ENCODE assay signal across 10 mouse cellular contexts in the genomic region with DNA sequence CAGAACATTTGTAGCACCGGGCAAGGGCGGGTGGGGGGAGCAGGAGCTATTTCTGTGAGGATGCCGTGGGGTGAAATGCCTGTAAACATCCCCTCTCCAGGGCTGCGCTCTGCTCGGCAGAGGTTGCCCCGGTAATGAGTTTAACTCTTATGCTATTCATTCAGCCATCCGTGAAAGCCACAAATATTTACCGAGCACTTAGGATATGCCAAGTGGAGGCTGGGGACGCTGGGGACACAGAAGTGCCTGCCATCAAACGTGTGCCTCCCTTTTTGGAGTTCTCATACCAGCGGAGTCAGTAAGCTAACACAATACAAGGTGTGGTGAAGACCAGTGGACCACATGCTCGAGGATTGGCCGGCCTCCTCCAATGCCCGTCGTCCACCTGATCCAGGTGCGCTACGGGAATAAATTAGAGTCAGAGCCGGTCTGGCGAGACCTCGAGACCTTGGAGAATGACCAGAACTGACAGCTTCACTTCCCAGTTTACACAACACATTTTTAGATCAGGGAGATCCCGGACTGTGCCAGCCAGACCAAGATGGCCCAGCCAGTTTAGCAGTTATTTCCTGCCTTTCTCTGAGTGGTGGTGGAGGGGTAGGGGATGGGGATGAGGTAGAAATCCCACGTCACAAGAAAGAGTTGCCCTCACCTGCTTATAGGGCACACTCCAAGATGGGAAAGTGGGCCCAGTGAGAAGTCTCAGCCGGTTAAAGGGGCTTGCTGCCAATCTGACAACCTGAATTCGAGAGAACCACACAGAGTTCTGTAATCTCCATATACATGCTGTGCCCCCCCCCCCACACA.
DNase-seq lines count a peak whose midpoint lies in the region; ATAC-seq and TF ChIP-seq lines count a peak whose summit lies in the region.
"Had no signal": no experiment of that assay in that cellular context is flagged by ENCODE, and none has a peak within 500 bp of the region (broad histone marks: within the 10 kb centered on the region; RNA-seq: fewer than 3 reads in every experiment).

No protein-coding gene starts in this region.

- peaks cover 24% of the 10 kb centered on the region; the same call in 1 of the 2 replicates for H3K27me3 ChIP-seq in midbrain, embryonic 14.5 days (ENCODE audit: control insufficient read depth, insufficient read depth, low read length)
- H3K27me3 ChIP-seq in midbrain, embryonic 13.5 days = peaks cover 62% of the 10 kb centered on the region
- 0 out of 2 replicates have a peak, but pooled peaks cover 5% of the 10 kb centered on the region for H3K27me3 ChIP-seq in hindbrain, embryonic 14.5 days (ENCODE audit: control insufficient read depth, insufficient read depth, low read length)
- H3K27me3 ChIP-seq in limb, embryonic 15.5 days = no peaks in the 10 kb centered on the region
- H3K27me3 ChIP-seq in myocyte (ENCODE audit: control insufficient read depth, insufficient read depth, insufficient read length) = no peaks in the 10 kb centered on the region
- H3K27me3 ChIP-seq: embryonic facial prominence, embryonic 12.5 days had no signal

- peak; percentile 51 for DNase-seq in midbrain, embryonic 14.5 days
- no peak for DNase-seq in hindbrain, embryonic 14.5 days (ENCODE audit: low spot score)
- DNase-seq in right cerebral cortex, adult 18-20 months = no peak
- no peak for DNase-seq in left cerebral cortex, adult 2 months (ENCODE audit: extremely low spot score in 1 of 2, low spot score in 2 of 2)

- no peak overlapping the region for H3ac ChIP-seq in myocyte (ENCODE audit: control insufficient read depth, insufficient read length)

- intact Hi-C loops in left cerebral cortex, adult 2 months (cut with DNase I) = loop anchor here (2.0 kb wide), 1 partner anchor 43 kb away; no protein-coding TSS in a partner anchor

- no peaks in the 10 kb centered on the region for H3K79me2 ChIP-seq in myocyte (ENCODE audit: control insufficient read depth, insufficient read depth)

- ATAC-seq in midbrain, embryonic 14.5 days (ENCODE audit: low FRiP score, low TSS enrichment) = no peak
- no peak for ATAC-seq in midbrain, embryonic 13.5 days
- ATAC-seq in hindbrain, embryonic 14.5 days (ENCODE audit: low FRiP score) = no peak
- ATAC-seq in limb, embryonic 15.5 days (ENCODE audit: insufficient number of reproducible peaks, low FRiP score, low TSS enrichment, low read depth) = no peak
- no peak for ATAC-seq in activated CD4-positive, CD25-positive, alpha-beta regulatory T cell, adult 4 months

- no peak for TF ChIP-seq CTCF in left cerebral cortex, adult 2 months (IDR thresholded peaks at IDR 0.05)

- H3K4me1 ChIP-seq in midbrain, embryonic 14.5 days (ENCODE audit: control insufficient read depth, insufficient read depth, low read length) = peaks cover 19% of the 10 kb centered on the region; the same call in 1 of the 2 replicates
- H3K4me1 ChIP-seq in midbrain, embryonic 13.5 days (replicated peaks) = peaks cover 31% of the 10 kb centered on the region
- peaks cover 20% of the 10 kb centered on the region for H3K4me1 ChIP-seq in hindbrain, embryonic 14.5 days (replicated peaks; ENCODE audit: control insufficient read depth, insufficient read depth, low read length)
- peaks cover 39% of the 10 kb centered on the region for H3K4me1 ChIP-seq in limb, embryonic 15.5 days

- TF ChIP-seq POLR2A in myocyte (IDR thresholded peaks at IDR 0.05; ENCODE audit: insufficient read length, low read depth) = no peak

- no peaks in the 10 kb centered on the region for H3K36me3 ChIP-seq in midbrain, embryonic 14.5 days (ENCODE audit: control insufficient read depth, insufficient read depth, low read length)
- no peaks in the 10 kb centered on the region for H3K36me3 ChIP-seq in midbrain, embryonic 13.5 days
- no peaks in the 10 kb centered on the region for H3K36me3 ChIP-seq in hindbrain, embryonic 14.5 days (replicated peaks; ENCODE audit: control insufficient read depth, insufficient read depth)
- H3K36me3 ChIP-seq in limb, embryonic 15.5 days = no peaks in the 10 kb centered on the region
- no peaks in the 10 kb centered on the region for H3K36me3 ChIP-seq in myocyte (ENCODE audit: control insufficient read depth, insufficient read depth)
- H3K36me3 ChIP-seq: embryonic facial prominence, embryonic 12.5 days; G1E had no signal

- no peak overlapping the region for H3K9ac ChIP-seq in midbrain, embryonic 14.5 days (replicated peaks; ENCODE audit: low read length)
- H3K9ac ChIP-seq in midbrain, embryonic 13.5 days (replicated peaks) = no peak overlapping the region
- H3K9ac ChIP-seq in hindbrain, embryonic 14.5 days = no peak overlapping the region
- no peak overlapping the region for H3K9ac ChIP-seq in limb, embryonic 15.5 days
- H3K9ac ChIP-seq: embryonic facial prominence, embryonic 12.5 days had no signal

- WGBS in midbrain, embryonic 14.5 days = 30% methylated on average over 24 of the region's 24 CpGs
- WGBS in midbrain, embryonic 13.5 days = 33% methylated on average over 24 of the region's 24 CpGs
- 26% methylated on average over 24 of the region's 24 CpGs for WGBS in hindbrain, embryonic 14.5 days
- 47% methylated on average over 24 of the region's 24 CpGs for WGBS in limb, embryonic 15.5 days

- no peak overlapping the region; the same call in 1 of the 2 replicates for H3K4me2 ChIP-seq in midbrain, embryonic 14.5 days (ENCODE audit: low read length)
- H3K4me2 ChIP-seq in midbrain, embryonic 13.5 days (replicated peaks) = no peak overlapping the region
- peak overlapping the region; percentile 62 for H3K4me2 ChIP-seq in hindbrain, embryonic 14.5 days (replicated peaks)
- no peak overlapping the region for H3K4me2 ChIP-seq in limb, embryonic 15.5 days
- no peak overlapping the region for H3K4me2 ChIP-seq in myocyte (ENCODE audit: low read depth)

- H3K9me3 ChIP-seq in midbrain, embryonic 14.5 days (ENCODE audit: control insufficient read depth, low read length) = no peaks in the 10 kb centered on the region
- H3K9me3 ChIP-seq in midbrain, embryonic 13.5 days = no peaks in the 10 kb centered on the region
- H3K9me3 ChIP-seq in hindbrain, embryonic 14.5 days (ENCODE audit: control insufficient read depth, low read length) = no peaks in the 10 kb centered on the region
- no peaks in the 10 kb centered on the region for H3K9me3 ChIP-seq in limb, embryonic 15.5 days
- H3K9me3 ChIP-seq: embryonic facial prominence, embryonic 12.5 days; G1E had no signal

- no peak overlapping the region for H3K4me3 ChIP-seq in midbrain, embryonic 14.5 days (replicated peaks; ENCODE audit: low read depth, low read length)
- H3K4me3 ChIP-seq in midbrain, embryonic 13.5 days (replicated peaks) = no peak overlapping the region
- no peak overlapping the region for H3K4me3 ChIP-seq in hindbrain, embryonic 14.5 days (replicated peaks; ENCODE audit: low read length)
- no peak overlapping the region for H3K4me3 ChIP-seq in limb, embryonic 15.5 days
- peak overlapping the region; percentile 38 for H3K4me3 ChIP-seq in myocyte
- H3K4me3 ChIP-seq in left cerebral cortex, adult 2 months = no peak overlapping the region

- no peak overlapping the region; the same call in 1 of the 2 replicates for H3K27ac ChIP-seq in midbrain, embryonic 14.5 days (replicated peaks; ENCODE audit: low read depth, low read length)
- no peak overlapping the region for H3K27ac ChIP-seq in midbrain, embryonic 13.5 days
- H3K27ac ChIP-seq in hindbrain, embryonic 14.5 days = peak overlapping the region; percentile 75
- H3K27ac ChIP-seq in limb, embryonic 15.5 days = 0 out of 2 replicates have a peak overlapping the region, but pooled peaks have one; percentile 87
- H3K27ac ChIP-seq in left cerebral cortex, adult 2 months = no peak overlapping the region

TF ChIP-seq in myocyte, 11 proteins besides CTCF, POLR2A, EP300 and RAD21:
- no peak for TF ChIP-seq POLR2AphosphoS2 (IDR thresholded peaks at IDR 0.05; ENCODE audit: insufficient read length, low read depth)
- TF ChIP-seq E2F4 (IDR thresholded peaks at IDR 0.05; ENCODE audit: insufficient read depth) = no peak
- TF ChIP-seq MYOD1 (IDR thresholded peaks at IDR 0.05; ENCODE audit: control insufficient read depth in 1 of 3, insufficient read length in 2 of 3, low read depth in 2 of 3) = no peak
- no peak for TF ChIP-seq TCF12 (IDR thresholded peaks at IDR 0.05; ENCODE audit: insufficient read depth, poor library complexity, severe bottlenecking)
- TF ChIP-seq REST (IDR thresholded peaks at IDR 0.05; ENCODE audit: insufficient read depth, insufficient read length) = no peak
- no peak for TF ChIP-seq TCF3 (IDR thresholded peaks at IDR 0.05; ENCODE audit: insufficient read length, low read depth)
- TF ChIP-seq MYOG (IDR thresholded peaks at IDR 0.05; ENCODE audit: control insufficient read depth in 1 of 3, insufficient read depth in 1 of 3, insufficient read length in 2 of 3, low read depth in 2 of 3) = no peak
- TF ChIP-seq USF1 (IDR thresholded peaks at IDR 0.05; ENCODE audit: low read depth) = no peak
- TF ChIP-seq CEBPB (IDR thresholded peaks at IDR 0.05; ENCODE audit: insufficient read depth, poor library complexity, severe bottlenecking) = no peak
- no peak for TF ChIP-seq SRF (IDR thresholded peaks at IDR 0.05; ENCODE audit: control insufficient read depth, insufficient read length, low read depth)
- TF ChIP-seq MAX (IDR thresholded peaks at IDR 0.05; ENCODE audit: low read depth) = no peak

Comparison
In these comparisons a context has a peak if more than half of its experiments do, and no peak if none do; other contexts are left out.
1. H3K27ac ChIP-seq: peak in hindbrain, embryonic 14.5 days (single experiment) and limb, embryonic 15.5 days (single experiment); none in midbrain, embryonic 14.5 days (single experiment), midbrain, embryonic 13.5 days (single experiment) and left cerebral cortex, adult 2 months (single experiment).